ENCODE assay signal across 32 mouse cellular contexts in genomic region chr4:70227667-70228066, GRCm38 (mm10).
DNase-seq lines count a peak whose midpoint lies in the region; ATAC-seq lines count a peak whose summit lies in the region.
"Had no signal": no experiment of that assay in that cellular context is flagged by ENCODE, and none has a peak within 500 bp of the region (broad histone marks: within the 10 kb centered on the region; RNA-seq: fewer than 3 reads in every experiment).

No protein-coding gene starts in this region.

- H3K4me3 ChIP-seq in forebrain, embryonic 15.5 days, result no peak overlapping the region
- no peak overlapping the region for H3K4me3 ChIP-seq in forebrain, embryonic 14.5 days (ENCODE audit: low read depth, low read length)
- no peak overlapping the region for H3K4me3 ChIP-seq in kidney, embryonic 16.5 days (ENCODE audit: low read length)
- H3K4me3 ChIP-seq: embryonic facial prominence, embryonic 10.5 days; embryonic facial prominence, embryonic 15.5 days; forebrain, embryonic 12.5 days; heart, embryonic 13.5 days; layer of hippocampus, adult 2 months; left cerebral cortex, adult 2 months; limb, embryonic 12.5 days; liver, embryonic 15.5 days; megakaryocyte, embryonic 14.5 days; midbrain, embryonic 12.5 days; myocyte; neural tube, embryonic 15.5 days; stomach, embryonic 15.5 days had no signal

- H3K27ac ChIP-seq in forebrain, embryonic 15.5 days (replicated peaks), result no peak overlapping the region
- no peak overlapping the region for H3K27ac ChIP-seq in forebrain, embryonic 14.5 days (ENCODE audit: low read depth, low read length)
- no peak overlapping the region for H3K27ac ChIP-seq in kidney, embryonic 16.5 days (ENCODE audit: low read length)
- H3K27ac ChIP-seq: embryonic facial prominence, embryonic 10.5 days; embryonic facial prominence, embryonic 15.5 days; forebrain, embryonic 12.5 days; heart, embryonic 13.5 days; layer of hippocampus, adult 2 months; left cerebral cortex, adult 2 months; limb, embryonic 12.5 days; liver, embryonic 15.5 days; midbrain, embryonic 12.5 days; neural tube, embryonic 15.5 days; stomach, embryonic 15.5 days had no signal

- no peak for DNase-seq in forebrain, embryonic 14.5 days (ENCODE audit: low spot score)
- no peak for DNase-seq in kidney, postnatal 36 days
- DNase-seq in lung, postnatal 14 days, result peak; percentile 5
- no peak for DNase-seq in lung, postnatal 4 days
- no peak for DNase-seq in cerebellum, adult 18-20 months
- DNase-seq: adrenal gland, postnatal 25 days; cerebellum, adult 8-10 months; cerebellum, postnatal 25 days; gastrocnemius, postnatal 14 days; heart, postnatal 14 days; kidney, adult 18-20 months; lung, postnatal 36 days; right cerebral cortex, postnatal 25 days; thymus, postnatal 25 days had no signal

- no peaks in the 10 kb centered on the region for H3K4me1 ChIP-seq in forebrain, embryonic 15.5 days
- no peaks in the 10 kb centered on the region for H3K4me1 ChIP-seq in forebrain, embryonic 14.5 days (ENCODE audit: control insufficient read depth, insufficient read depth, low read length)
- no peaks in the 10 kb centered on the region for H3K4me1 ChIP-seq in kidney, embryonic 16.5 days (ENCODE audit: insufficient read depth, low read length)
- H3K4me1 ChIP-seq: embryonic facial prominence, embryonic 10.5 days; embryonic facial prominence, embryonic 15.5 days; forebrain, embryonic 12.5 days; limb, embryonic 12.5 days; liver, embryonic 15.5 days; megakaryocyte, embryonic 14.5 days; midbrain, embryonic 12.5 days; neural tube, embryonic 15.5 days; stomach, embryonic 15.5 days had no signal

- no peaks in the 10 kb centered on the region for H3K27me3 ChIP-seq in forebrain, embryonic 15.5 days
- H3K27me3 ChIP-seq in forebrain, embryonic 14.5 days (replicated peaks; ENCODE audit: control insufficient read depth, insufficient read depth, low read length), result no peaks in the 10 kb centered on the region
- no peaks in the 10 kb centered on the region for H3K27me3 ChIP-seq in kidney, embryonic 16.5 days (ENCODE audit: insufficient read depth, low read length)
- H3K27me3 ChIP-seq: embryonic facial prominence, embryonic 15.5 days; forebrain, embryonic 12.5 days; heart, embryonic 13.5 days; limb, embryonic 12.5 days; liver, embryonic 15.5 days; megakaryocyte, embryonic 14.5 days; midbrain, embryonic 12.5 days; neural tube, embryonic 15.5 days; Patski; stomach, embryonic 15.5 days had no signal

- no peak overlapping the region for H3K4me2 ChIP-seq in forebrain, embryonic 15.5 days (replicated peaks)
- no peak overlapping the region for H3K4me2 ChIP-seq in forebrain, embryonic 14.5 days (ENCODE audit: low read length)
- no peak overlapping the region for H3K4me2 ChIP-seq in kidney, embryonic 16.5 days (replicated peaks; ENCODE audit: low read depth, low read length)
- H3K4me2 ChIP-seq: embryonic facial prominence, embryonic 15.5 days; forebrain, embryonic 12.5 days; heart, embryonic 13.5 days; limb, embryonic 12.5 days; liver, embryonic 15.5 days; midbrain, embryonic 12.5 days; neural tube, embryonic 15.5 days; stomach, embryonic 15.5 days had no signal

- no peaks in the 10 kb centered on the region for H3K9me3 ChIP-seq in forebrain, embryonic 15.5 days
- no peaks in the 10 kb centered on the region for H3K9me3 ChIP-seq in forebrain, embryonic 14.5 days (replicated peaks; ENCODE audit: control insufficient read depth, low read length)
- no peaks in the 10 kb centered on the region for H3K9me3 ChIP-seq in kidney, embryonic 16.5 days (ENCODE audit: low read length)
- H3K9me3 ChIP-seq: embryonic facial prominence, embryonic 10.5 days; embryonic facial prominence, embryonic 15.5 days; forebrain, embryonic 12.5 days; G1E; heart, embryonic 13.5 days; limb, embryonic 12.5 days; liver, embryonic 15.5 days; megakaryocyte, embryonic 14.5 days; midbrain, embryonic 12.5 days; neural tube, embryonic 15.5 days; stomach, embryonic 15.5 days had no signal

- 0 out of 2 replicates have a peak, but pooled peaks have one; percentile 41 for ATAC-seq in forebrain, embryonic 15.5 days (replicated peaks)
- no peak for ATAC-seq in forebrain, embryonic 14.5 days
- ATAC-seq in kidney, embryonic 16.5 days (ENCODE audit: low FRiP score, low TSS enrichment), result 0 out of 2 replicates have a peak, but pooled peaks have one; percentile 22
- ATAC-seq: hindbrain, embryonic 16.5 days; Patski had no signal

- H3K9ac ChIP-seq in forebrain, embryonic 15.5 days (replicated peaks), result no peak overlapping the region
- H3K9ac ChIP-seq in forebrain, embryonic 14.5 days (ENCODE audit: low read length), result no peak overlapping the region
- H3K9ac ChIP-seq in kidney, embryonic 16.5 days (replicated peaks; ENCODE audit: low read length), result no peak overlapping the region
- H3K9ac ChIP-seq: embryonic facial prominence, embryonic 15.5 days; forebrain, embryonic 12.5 days; heart, embryonic 13.5 days; limb, embryonic 12.5 days; liver, embryonic 15.5 days; midbrain, embryonic 12.5 days; neural tube, embryonic 15.5 days; stomach, embryonic 15.5 days had no signal

- peaks cover 22% of the 10 kb centered on the region for H3K36me3 ChIP-seq in forebrain, embryonic 15.5 days
- H3K36me3 ChIP-seq in forebrain, embryonic 14.5 days (ENCODE audit: control insufficient read depth, insufficient read depth, low read length), result peaks cover 47% of the 10 kb centered on the region
- H3K36me3 ChIP-seq in kidney, embryonic 16.5 days (ENCODE audit: insufficient read depth, low read length), result peaks cover 39% of the 10 kb centered on the region

- WGBS in forebrain, embryonic 15.5 days, result 91% methylated on average over 3 of the region's 3 CpGs
- 92% methylated on average over 3 of the region's 3 CpGs for WGBS in forebrain, embryonic 14.5 days
- 75% methylated on average over 3 of the region's 3 CpGs for WGBS in kidney, embryonic 16.5 days
